Mouse (Mus musculus) embryonic fibroblast, embryonic 13.5 days (primary cell): ENCODE measurements around the gene Calcrl. TPM values are rescaled to one million over a fixed set of nuclear protein-coding genes. Genes with fewer than 3 reads are reported as not detected.

ENCODE experiments used
- H3K27ac ChIP-seq: 2 replicates; pipeline ENCODE4 v1.5.1; 2012; ENCODE audit warnings: low read length, control low read depth, inconsistent platforms; ENCODE audit not compliant: insufficient read depth
- H3K4me1 ChIP-seq: 2 replicates; pipeline ENCODE4 v1.6.1; 2011; ENCODE audit warnings: low read length; ENCODE audit not compliant: control insufficient read depth, insufficient read depth
- H3K4me3 ChIP-seq: 2 replicates; pipeline ENCODE4 v1.5.1; 2011; ENCODE audit warnings: mild to moderate bottlenecking, control low read depth, low read length; ENCODE audit not compliant: insufficient read depth
- CTCF ChIP-seq: IDR thresholded peaks from 2 replicates; pipeline ENCODE4 v1.5.1; 2011; ENCODE audit warnings: mild to moderate bottlenecking, control low read depth, low read length, moderate library complexity, borderline replicate concordance; ENCODE audit not compliant: insufficient read depth
- POLR2A ChIP-seq: IDR thresholded peaks from 2 replicates; pipeline ENCODE4 v1.6.1; 2011; ENCODE audit warnings: low read depth, mild to moderate bottlenecking, control low read depth, low read length, moderate library complexity
- polyA plus RNA-seq: library from polyadenylated mRNA; stranded (reverse); fragments of >200 nt; gene quantifications from 2 replicates; pipeline ENCODE4 v1.2.4, GENCODE M21; 2011; ENCODE audit warnings: low read depth; ENCODE audit not compliant: missing spikeins, insufficient read length

Gene Calcrl
- polyA plus RNA-seq, 1 experiment = 10.3 TPM

DNA sequence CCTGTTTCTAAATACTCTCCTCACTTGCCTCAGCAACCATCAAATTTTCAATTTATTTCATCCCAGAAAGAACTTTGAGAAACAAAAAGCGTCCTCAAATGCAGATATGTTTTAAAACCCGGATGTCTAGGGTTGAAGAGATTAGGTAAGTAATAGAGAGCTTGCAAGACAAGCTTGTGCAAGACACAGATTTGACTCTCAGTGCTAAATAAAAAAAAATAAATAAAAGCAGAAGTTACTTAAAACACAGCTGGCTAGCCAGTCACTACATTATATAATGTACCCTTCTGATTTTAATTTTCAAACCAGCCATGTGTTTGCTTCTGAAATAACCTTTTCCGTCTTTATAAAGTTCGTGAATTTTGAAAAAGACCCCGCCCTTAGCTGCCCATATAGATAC lies 43.2 kb downstream of the Calcrl start:
- H3K4me1 ChIP-seq = no peaks in the 10 kb centered on the region
- TF ChIP-seq CTCF = no peak
- no peak for TF ChIP-seq POLR2A
- no peak overlapping the region for H3K4me3 ChIP-seq
- H3K27ac ChIP-seq = no peak overlapping the region

DNA sequence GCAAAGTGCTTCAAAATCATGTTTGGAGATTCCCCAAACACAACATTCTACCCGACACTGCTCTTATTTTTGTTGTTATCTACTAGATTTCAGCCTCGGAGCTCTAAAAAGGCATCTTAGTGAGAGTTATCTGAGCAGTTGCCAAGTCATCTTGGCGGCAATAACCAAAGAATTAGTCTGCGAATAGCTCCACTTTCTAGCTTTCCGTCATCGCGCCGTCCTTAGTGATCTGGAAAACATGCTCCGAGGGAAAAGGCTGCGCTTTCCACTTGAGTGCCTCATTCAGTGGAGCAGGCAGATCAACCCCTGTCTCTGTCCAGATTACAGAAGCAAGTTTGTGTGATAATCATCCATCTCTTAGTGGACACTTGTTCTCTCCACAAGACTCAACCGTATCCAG lies 44.4 kb downstream of the Calcrl start:
- H3K4me3 ChIP-seq = no peak overlapping the region
- no peaks in the 10 kb centered on the region for H3K4me1 ChIP-seq
- TF ChIP-seq POLR2A = no peak
- no peak for TF ChIP-seq CTCF
- no peak overlapping the region for H3K27ac ChIP-seq

DNA sequence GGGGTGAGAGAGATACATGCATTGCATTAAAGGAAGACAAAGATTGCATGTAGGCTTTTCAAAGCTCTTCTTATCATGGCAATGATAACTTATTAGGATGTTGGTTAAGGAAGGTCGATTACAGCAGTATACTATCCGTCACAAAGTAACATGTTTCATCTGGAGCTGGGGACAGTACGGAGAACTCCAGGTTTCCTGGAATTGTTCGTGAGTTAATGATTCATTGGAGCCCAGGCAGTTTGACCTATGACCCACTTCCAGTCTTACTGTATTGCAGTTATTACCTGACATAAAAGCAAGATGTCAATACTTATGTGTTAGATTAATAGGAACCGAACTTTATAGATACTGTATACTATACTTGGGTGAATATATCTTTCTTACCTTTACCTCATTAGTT lies 46.5 kb downstream of the Calcrl start:
- H3K4me3 ChIP-seq = no peak overlapping the region
- TF ChIP-seq CTCF (no peak), POLR2A (no peak)
- H3K4me1 ChIP-seq = no peaks in the 10 kb centered on the region
- no peak overlapping the region for H3K27ac ChIP-seq

DNA sequence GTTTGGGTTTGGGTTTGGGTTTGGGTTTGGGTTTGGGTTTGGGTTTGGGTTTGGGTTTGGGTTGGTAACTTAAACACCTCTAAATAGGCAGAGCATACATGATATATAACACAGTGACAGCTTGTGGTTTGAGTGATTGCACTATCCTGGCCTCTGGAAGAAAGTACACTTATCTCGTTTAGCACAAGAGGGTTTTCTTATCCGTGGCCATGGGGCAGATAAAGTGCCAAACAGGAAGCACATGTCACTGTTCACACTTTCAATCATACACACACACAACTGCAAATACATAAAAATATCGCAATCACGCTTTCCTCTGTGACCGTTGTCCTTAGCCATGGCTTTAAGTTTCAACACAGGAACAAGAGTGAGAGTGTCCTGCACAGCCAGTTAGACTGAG lies 56.0 kb downstream of the Calcrl start:
- Histone ChIP-seq H3K4me3 (no peak overlapping the region), H3K4me1 (no peaks in the 10 kb centered on the region), H3K27ac (no peak overlapping the region)
- TF ChIP-seq CTCF = no peak
- TF ChIP-seq POLR2A = no peak

DNA sequence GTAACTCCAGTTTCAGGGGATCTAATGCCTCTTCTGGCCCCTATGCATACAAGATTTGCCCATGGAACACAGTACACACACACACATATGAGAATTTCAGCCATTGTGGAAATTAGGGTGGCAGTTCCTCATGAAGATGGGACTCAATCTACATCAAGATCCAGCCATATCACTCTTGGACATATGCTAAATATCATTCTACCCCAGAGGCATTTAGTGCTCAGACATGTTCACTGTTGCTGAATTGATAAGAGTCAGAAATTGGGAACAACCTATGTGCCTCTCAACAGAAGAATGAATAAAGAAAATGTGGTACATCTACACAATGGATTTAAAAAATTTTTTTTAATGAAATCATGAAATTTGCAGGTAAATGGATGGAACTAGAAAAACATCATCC lies 58.5 kb downstream of the Calcrl start:
- H3K4me3 ChIP-seq = no peak overlapping the region
- TF ChIP-seq CTCF (no peak), POLR2A (no peak)
- H3K27ac ChIP-seq = no peak overlapping the region
- H3K4me1 ChIP-seq = no peaks in the 10 kb centered on the region

DNA sequence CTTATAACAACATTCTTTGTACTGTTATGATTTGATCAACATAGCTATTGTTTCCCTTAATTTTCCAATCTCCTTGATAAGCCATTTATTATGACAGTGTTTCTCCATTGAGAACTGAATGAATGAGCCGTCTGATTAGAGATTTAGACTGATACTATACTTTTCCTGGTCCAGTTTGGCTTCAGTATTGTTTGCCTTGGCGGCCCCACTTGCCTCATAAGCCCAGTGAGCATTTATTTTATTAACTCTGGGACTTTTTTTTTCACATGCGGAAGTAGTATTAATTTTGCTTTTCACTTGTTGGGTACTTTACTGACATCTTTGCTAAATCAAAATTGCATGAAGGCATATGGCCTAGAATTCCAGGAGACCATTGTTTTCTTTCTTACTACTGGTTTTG lies 59.9 kb downstream of the Calcrl start:
- no peaks in the 10 kb centered on the region for H3K4me1 ChIP-seq
- no peak overlapping the region for H3K4me3 ChIP-seq
- no peak overlapping the region for H3K27ac ChIP-seq
- TF ChIP-seq POLR2A (no peak), CTCF (no peak)

DNA sequence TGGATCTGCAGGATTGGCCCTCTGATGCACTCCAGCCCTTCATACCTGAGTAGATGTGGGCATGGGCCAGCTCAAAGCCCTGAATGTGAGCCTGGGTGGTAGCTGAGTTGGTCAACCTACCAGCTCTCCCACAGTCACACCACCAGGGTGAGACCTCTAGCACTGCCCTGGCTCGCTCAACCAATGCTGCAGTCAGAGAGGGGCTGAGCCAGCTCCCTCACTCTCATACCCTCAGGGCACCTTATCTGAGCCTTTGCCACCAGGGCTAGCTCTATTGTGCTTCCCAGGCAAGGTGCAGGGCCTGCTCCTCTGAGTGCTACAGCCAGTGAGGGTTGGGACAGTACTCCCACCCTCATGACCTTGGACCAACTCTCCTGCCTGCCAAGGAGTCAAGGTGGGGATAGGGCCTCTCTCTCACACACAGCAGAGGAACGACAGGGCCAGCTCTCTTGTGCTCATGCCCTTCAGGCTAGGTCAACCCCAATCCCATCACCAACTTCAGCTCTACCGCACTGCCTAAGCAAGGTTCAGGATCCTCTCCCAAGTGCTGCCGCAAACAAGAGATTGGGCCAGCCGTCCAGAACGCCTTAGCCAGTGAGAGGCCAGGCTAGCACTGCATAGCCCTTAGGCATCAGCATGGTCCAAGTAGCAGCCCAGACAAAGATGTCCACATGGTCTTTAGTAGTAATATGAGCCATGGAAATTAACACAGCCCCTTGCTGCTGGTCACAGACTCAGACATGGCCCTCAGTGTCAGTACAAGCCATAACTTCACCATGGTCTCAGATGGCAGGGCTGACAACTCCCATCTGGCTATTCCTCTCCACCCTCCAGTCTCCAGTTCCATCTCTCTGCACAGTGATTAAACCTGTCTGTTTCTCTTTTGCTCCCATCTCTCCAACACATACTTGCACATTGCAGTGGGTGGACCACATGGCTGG lies 62.2 kb downstream of the Calcrl start:
- TF ChIP-seq CTCF (no peak), POLR2A (no peak)
- Histone ChIP-seq H3K4me3 (no peak overlapping the region), H3K4me1 (no peaks in the 10 kb centered on the region), H3K27ac (no peak overlapping the region)

DNA sequence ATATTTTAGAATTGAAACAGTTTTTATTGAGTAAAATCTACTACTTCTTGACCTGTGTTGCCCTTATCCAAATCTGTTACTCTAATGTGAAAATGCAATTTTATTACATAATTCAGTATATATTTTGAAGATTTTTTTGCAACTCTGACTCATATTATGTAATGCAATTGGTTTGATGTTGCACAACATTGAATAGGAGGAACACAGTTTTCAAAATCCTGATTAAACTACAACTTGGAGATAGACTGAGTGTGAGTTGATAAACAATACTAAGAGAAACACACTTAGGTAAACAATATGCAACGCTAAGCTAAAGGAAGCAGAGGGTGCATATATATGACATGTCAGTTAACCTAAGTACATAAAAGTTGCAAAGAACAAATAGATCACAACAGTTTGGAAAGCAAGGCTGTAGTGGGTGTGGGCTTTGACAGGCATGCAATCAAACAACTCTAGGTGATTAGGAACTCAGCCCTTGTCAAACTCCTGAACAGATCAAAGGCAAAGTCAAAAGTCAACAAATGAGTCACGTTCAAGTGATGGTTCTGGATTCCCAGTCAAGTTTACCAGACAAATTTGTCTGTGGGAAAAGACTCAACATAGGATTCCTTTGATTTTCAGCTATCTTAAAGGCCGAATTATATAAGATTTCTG lies 66.4 kb downstream of the Calcrl start:
- no peak for TF ChIP-seq POLR2A
- no peak for TF ChIP-seq CTCF
- Histone ChIP-seq H3K27ac (no peak overlapping the region), H3K4me1 (no peaks in the 10 kb centered on the region), H3K4me3 (no peak overlapping the region)

DNA sequence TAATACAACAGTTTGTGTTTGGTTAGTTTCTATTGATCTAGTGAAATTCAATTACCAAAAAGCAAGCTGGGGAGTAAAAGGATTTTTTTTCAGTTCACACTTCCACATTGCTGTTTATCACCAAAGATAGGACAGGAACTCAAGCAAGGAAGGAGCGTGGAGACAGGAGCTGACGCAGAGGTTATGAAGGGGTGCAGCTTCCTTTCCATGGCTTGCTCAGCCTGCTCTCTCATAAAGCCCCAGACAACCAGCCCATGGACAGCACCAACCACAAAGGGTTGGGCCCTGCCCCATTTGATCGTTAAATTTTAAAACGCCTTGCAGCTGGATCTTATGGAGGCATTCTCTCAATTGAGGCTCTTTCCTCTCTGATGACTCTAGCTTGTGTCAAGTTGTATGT lies 69.9 kb downstream of the Calcrl start:
- no peak overlapping the region for H3K4me3 ChIP-seq
- no peak overlapping the region for H3K27ac ChIP-seq
- TF ChIP-seq CTCF (no peak), POLR2A (no peak)
- H3K4me1 ChIP-seq = no peaks in the 10 kb centered on the region

DNA sequence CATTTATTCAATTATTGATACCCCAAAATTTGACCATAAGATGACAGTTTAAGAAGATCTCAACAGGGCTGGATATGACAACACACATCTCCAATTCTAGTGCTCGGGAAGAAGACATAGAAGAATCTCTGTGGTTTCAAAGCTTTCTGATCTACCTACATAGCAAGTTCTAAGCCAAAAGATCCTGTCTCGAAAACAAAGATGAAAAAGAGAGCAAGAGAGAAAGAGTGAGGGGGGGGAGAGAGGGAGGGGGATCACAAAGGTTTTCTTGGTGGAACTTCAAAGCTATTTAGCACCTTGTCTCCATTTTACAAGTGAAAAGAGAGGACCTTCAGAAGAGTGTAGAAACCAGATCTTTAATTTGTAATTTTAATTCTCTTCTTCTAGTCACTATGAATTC lies 77.8 kb downstream of the Calcrl start:
- H3K27ac ChIP-seq = no peak overlapping the region
- TF ChIP-seq CTCF (no peak), POLR2A (no peak)
- no peak overlapping the region for H3K4me3 ChIP-seq
- no peaks in the 10 kb centered on the region for H3K4me1 ChIP-seq
